Mouse (Mus musculus) E14TG2a.4 (cell line): ENCODE results near the gene Zfp456.

Experiments used
- CTCF ChIP-seq: conservative IDR thresholded peaks from 2 replicates; pipeline ENCODE4 v1.5.1; 2014; ENCODE audit warnings: low read length
- NANOG ChIP-seq: IDR thresholded peaks from 2 replicates; pipeline ENCODE4 v1.6.1; 2014; ENCODE audit warnings: borderline replicate concordance, low read length, mixed read lengths

- TF ChIP-seq CTCF = no peak
- TF ChIP-seq NANOG = no peak
Measured at GRCm38 (mm10) chr13:67420558-67421206, 45.1 kb upstream of the Zfp456 start.
